In the genomic region with DNA sequence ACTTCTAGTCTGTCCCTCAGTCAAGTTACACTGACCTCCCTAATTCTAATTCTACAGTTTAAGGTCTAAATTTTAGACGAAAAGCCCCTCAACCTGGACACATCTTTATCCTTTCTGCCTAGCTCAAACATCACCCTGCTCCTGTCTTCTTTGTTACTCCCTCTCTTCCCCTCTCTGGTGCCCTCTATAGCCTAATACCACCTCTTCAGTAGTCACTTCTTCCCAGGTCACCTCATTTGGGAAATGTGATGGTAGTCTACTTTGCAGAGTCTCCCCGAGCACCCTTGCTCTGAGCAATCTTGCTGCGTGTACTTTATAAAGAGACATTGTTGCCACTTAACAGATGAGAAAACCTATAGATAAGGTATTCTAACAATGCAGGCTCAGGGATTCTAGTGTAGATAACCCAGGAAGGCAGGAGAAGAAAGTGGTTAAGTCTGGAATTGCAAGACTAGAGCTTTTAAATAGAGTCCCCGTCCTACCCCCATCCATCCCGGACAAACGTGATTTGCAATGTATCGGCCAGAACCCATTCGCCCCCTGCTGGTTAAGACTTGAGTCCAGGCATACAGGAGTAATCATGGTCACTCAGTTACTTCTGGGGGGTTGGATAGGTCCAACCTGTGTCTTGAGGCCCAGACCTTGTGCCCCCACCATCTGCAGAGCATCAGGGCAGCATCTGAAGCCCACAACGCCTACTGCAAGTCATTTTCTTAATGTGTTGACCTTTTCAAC, we compare ENCODE assay signal across 9 mouse cellular contexts. TPM values are rescaled to one million over a fixed set of nuclear protein-coding genes. Genes with fewer than 3 reads are reported as not detected.
A peak's percentile ranks its signal among the peaks of the same experiment; 100 is the strongest.
DNase-seq lines count a peak whose midpoint lies in the region; ATAC-seq and TF ChIP-seq lines count a peak whose summit lies in the region.
"Had no signal": no experiment of that assay in that cellular context is flagged by ENCODE, and none has a peak within 500 bp of the region (broad histone marks: within the 10 kb centered on the region; RNA-seq: fewer than 3 reads in every experiment).

No protein-coding gene starts in this region.

- H3K27ac ChIP-seq in cerebellum, adult 2 months (ENCODE audit: insufficient read depth, low read length): no peak overlapping the region
- H3K27ac ChIP-seq in gastrocnemius, adult 2 months: peak overlapping the region; percentile 69
- no peak overlapping the region for H3K27ac ChIP-seq in intestine, embryonic 14.5 days (ENCODE audit: low read depth)
- H3K27ac ChIP-seq in liver, postnatal 0 days (ENCODE audit: low read depth): no peak overlapping the region

- peak; percentile 43 to 46 for DNase-seq in cerebellum, adult 2 months
- DNase-seq in cerebellum, adult 9-11 months: no peak
- peak; percentile 23 for DNase-seq in urinary bladder, adult 2 months (ENCODE audit: low spot score)
- DNase-seq in urinary bladder, postnatal 10 days (ENCODE audit: low spot score): no peak
- DNase-seq in gastrocnemius, adult 2 months: peak; percentile 82
- peak; percentile 74 for DNase-seq in intestine, embryonic 14.5 days (ENCODE audit: low spot score)
- peak; percentile 71 for DNase-seq in liver, postnatal 0 days
- peak; percentile 60 for DNase-seq in right cerebral cortex, postnatal 14 days

- peak; percentile 64 for TF ChIP-seq CTCF in cerebellum, adult 2 months (IDR thresholded peaks at IDR 0.05; ENCODE audit: borderline replicate concordance, insufficient read depth, low read depth, low read length)
- peak; percentile 78 for TF ChIP-seq CTCF in gastrocnemius, adult 2 months (IDR thresholded peaks at IDR 0.05)
- TF ChIP-seq CTCF in liver, postnatal 0 days (IDR thresholded peaks at IDR 0.05; ENCODE audit: low read depth): peak; percentile 85

- no peak for TF ChIP-seq EP300 in liver, postnatal 0 days (IDR thresholded peaks at IDR 0.05; ENCODE audit: low read depth)

- no peak for TF ChIP-seq POLR2A in cerebellum, adult 2 months (IDR thresholded peaks at IDR 0.05; ENCODE audit: borderline replicate concordance, insufficient read depth, low read length)

- intact Hi-C loops in gastrocnemius, adult 2 months (cut with DNase I): loop anchor here (1.0 to 5.0 kb wide), 2 partner anchors 33 to 77 kb away; no protein-coding TSS in a partner anchor

- H3K9ac ChIP-seq in intestine, embryonic 14.5 days (ENCODE audit: low read length): no peak overlapping the region
- H3K9ac ChIP-seq in liver, postnatal 0 days (replicated peaks): no peak overlapping the region

- no peaks in the 10 kb centered on the region; the same call in 1 of the 2 replicates for H3K4me1 ChIP-seq in cerebellum, adult 2 months (ENCODE audit: control insufficient read depth, insufficient read depth, low read length)
- peaks cover 8% of the 10 kb centered on the region for H3K4me1 ChIP-seq in intestine, embryonic 14.5 days (replicated peaks; ENCODE audit: control insufficient read depth, insufficient read depth, low read length)
- H3K4me1 ChIP-seq in liver, postnatal 0 days (ENCODE audit: insufficient read depth): peaks cover 11% of the 10 kb centered on the region

- ATAC-seq in intestine, embryonic 14.5 days (replicated peaks; ENCODE audit: low FRiP score, low TSS enrichment, low read depth): peak; percentile 52; the same call in 1 of the 2 replicates
- peak; percentile 56; the same call in 1 of the 2 replicates for ATAC-seq in liver, postnatal 0 days

- H3K4me3 ChIP-seq in cerebellum, adult 2 months (replicated peaks; ENCODE audit: insufficient read depth, low read depth, low read length): no peak overlapping the region
- peak overlapping the region; percentile 41; the same call in 1 of the 2 replicates for H3K4me3 ChIP-seq in gastrocnemius, adult 2 months
- no peak overlapping the region for H3K4me3 ChIP-seq in intestine, embryonic 14.5 days (ENCODE audit: low read depth, low read length)
- H3K4me3 ChIP-seq in liver, postnatal 0 days (ENCODE audit: low read depth, low read length): no peak overlapping the region

- no peaks in the 10 kb centered on the region for H3K9me3 ChIP-seq in intestine, embryonic 14.5 days (ENCODE audit: control insufficient read depth, low read length)
- H3K9me3 ChIP-seq in liver, postnatal 0 days (ENCODE audit: low read length): no peaks in the 10 kb centered on the region

- no peak overlapping the region for H3K4me2 ChIP-seq in intestine, embryonic 14.5 days (ENCODE audit: low read length)
- no peak overlapping the region for H3K4me2 ChIP-seq in liver, postnatal 0 days (ENCODE audit: low read depth, low read length)

- no peaks in the 10 kb centered on the region for H3K27me3 ChIP-seq in cerebellum, adult 2 months (ENCODE audit: control insufficient read depth, insufficient read depth, low read length)
- H3K27me3 ChIP-seq in intestine, embryonic 14.5 days (replicated peaks; ENCODE audit: control insufficient read depth, insufficient read depth, low read length): no peaks in the 10 kb centered on the region
- no peaks in the 10 kb centered on the region for H3K27me3 ChIP-seq in liver, postnatal 0 days (ENCODE audit: insufficient read depth, low read length)

- 41% methylated on average over 9 of the region's 9 CpGs for WGBS in cerebellum, adult 2 months
- 28% methylated on average over 9 of the region's 9 CpGs for WGBS in intestine, embryonic 14.5 days
- 25% methylated on average over 9 of the region's 9 CpGs for WGBS in liver, postnatal 0 days (ENCODE audit: insufficient replicate concordance)

- no peaks in the 10 kb centered on the region for H3K36me3 ChIP-seq in intestine, embryonic 14.5 days (ENCODE audit: control insufficient read depth, insufficient read depth, low read length)
- H3K36me3 ChIP-seq in liver, postnatal 0 days (replicated peaks; ENCODE audit: insufficient read depth, low read length): no peaks in the 10 kb centered on the region

RNA-seq across cellular contexts. Expression of gene Morn3, which starts 1.1 kb away (rescaled TPM):
- 0.23 and 0.73 TPM in 2 replicates for polyA plus RNA-seq in cerebellum, adult 2 months (2012; rRNA removed)
- polyA plus RNA-seq in urinary bladder, adult 2 months (2012; rRNA removed): not detected in 2 replicates
- not detected for total RNA-seq in gastrocnemius, adult 2 months (2021)
- 0.54 and 1.5 TPM in 2 replicates for polyA plus RNA-seq in intestine, embryonic 14.5 days (2014; fragmentation: Nextera tagmentation; extraction: Ambion mirVana)
- polyA plus RNA-seq in liver, postnatal 0 days (2015; fragmentation: Nextera tagmentation; extraction: Ambion mirVana): not detected in 2 replicates
- polyA plus RNA-seq: stomach, embryonic 14.5 days had no signal

RNA-seq across cellular contexts. Expression of gene Tmem120b, which starts 22.5 kb away (rescaled TPM):
- polyA plus RNA-seq in cerebellum, adult 2 months (2012; rRNA removed): 21.8 and 25.3 TPM in 2 replicates
- polyA plus RNA-seq in urinary bladder, adult 2 months (2012; rRNA removed): 7.5 and 14.4 TPM in 2 replicates
- total RNA-seq in gastrocnemius, adult 2 months (2021): 10 to 100 TPM; 19.2 to 23.2 TPM
- polyA plus RNA-seq in intestine, embryonic 14.5 days (2014; fragmentation: Nextera tagmentation; extraction: Ambion mirVana): 8.9 and 10.0 TPM in 2 replicates
- 12.0 and 12.8 TPM in 2 replicates for polyA plus RNA-seq in liver, postnatal 0 days (2015; fragmentation: Nextera tagmentation; extraction: Ambion mirVana)

RNA-seq across cellular contexts. Expression of gene Orai1, which starts 30.9 kb away (rescaled TPM):
- 20.7 and 21.4 TPM in 2 replicates for polyA plus RNA-seq in cerebellum, adult 2 months (2012; rRNA removed)
- polyA plus RNA-seq in urinary bladder, adult 2 months (2012; rRNA removed): 34.2 and 41.7 TPM in 2 replicates
- 10 to 100 TPM; 32.1 to 38.7 TPM for total RNA-seq in gastrocnemius, adult 2 months (2021)
- 15.6 and 17.7 TPM in 2 replicates for polyA plus RNA-seq in intestine, embryonic 14.5 days (2014; fragmentation: Nextera tagmentation; extraction: Ambion mirVana)
- 12.4 and 13.1 TPM in 2 replicates for polyA plus RNA-seq in liver, postnatal 0 days (2015; fragmentation: Nextera tagmentation; extraction: Ambion mirVana)

RNA-seq across cellular contexts. Expression of gene Kdm2b, which starts 56.1 kb away (rescaled TPM):
- polyA plus RNA-seq in cerebellum, adult 2 months (2012; rRNA removed): 27.5 and 29.4 TPM in 2 replicates
- 20.5 and 28.8 TPM in 2 replicates for polyA plus RNA-seq in urinary bladder, adult 2 months (2012; rRNA removed)
- total RNA-seq in gastrocnemius, adult 2 months (2021): 10 to 100 TPM; 11.5 to 13.3 TPM
- polyA plus RNA-seq in intestine, embryonic 14.5 days (2014; fragmentation: Nextera tagmentation; extraction: Ambion mirVana): 31.7 and 37.4 TPM in 2 replicates
- 7.6 and 8.3 TPM in 2 replicates for polyA plus RNA-seq in liver, postnatal 0 days (2015; fragmentation: Nextera tagmentation; extraction: Ambion mirVana)

Comparison
In these comparisons a context has a peak if more than half of its experiments do, and no peak if none do; other contexts are left out.
1. DNase-seq: peak in cerebellum, adult 2 months (2 of 2), urinary bladder, adult 2 months (single experiment), gastrocnemius, adult 2 months (single experiment), intestine, embryonic 14.5 days (single experiment), liver, postnatal 0 days (single experiment) and right cerebral cortex, postnatal 14 days (single experiment); none in cerebellum, adult 9-11 months (single experiment) and urinary bladder, postnatal 10 days (single experiment).
2. Peak in every context shown above with its lines, with median percentiles within 50 percentile points of each other: CTCF ChIP-seq.